Mouse (Mus musculus) urinary bladder, adult 18-20 months (tissue): ENCODE data around the gene Gpr156.

Experiments used
- DNase-seq, 2 experiments: peaks; one replicate each; pipeline ENCODE4 v3.0.0; 2022; ENCODE audit warnings: low spot score in 2 of 2, mixed read lengths in 2 of 2

The Gpr156 gene

GRCm38 (mm10) chr16:37919000-37919399 is 2.7 kb downstream of the Gpr156 start:
- DNase-seq, result no peak

GRCm38 (mm10) chr16:37920842-37921409 is 4.6 kb downstream of the Gpr156 start:
- DNase-seq, result no peak

- DNase-seq, result no peak
Observed at GRCm38 (mm10) chr16:37926087-37926486, 9.8 kb downstream of the Gpr156 start.

GRCm38 (mm10) chr16:37927117-37927516 is 10.8 kb downstream of the Gpr156 start:
- no peak for DNase-seq

- no peak for DNase-seq
Observed at GRCm38 (mm10) chr16:37929006-37929405, 12.7 kb downstream of the Gpr156 start.

- no peak for DNase-seq
Observed at GRCm38 (mm10) chr16:37929626-37930025, 13.3 kb downstream of the Gpr156 start.

GRCm38 (mm10) chr16:37934932-37935331 is 18.6 kb downstream of the Gpr156 start:
- DNase-seq, result no peak

- no peak for DNase-seq
Observed at GRCm38 (mm10) chr16:37937276-37937675, 21.0 kb downstream of the Gpr156 start.

- DNase-seq, result no peak
Observed at GRCm38 (mm10) chr16:37938125-37939081, 22.1 kb downstream of the Gpr156 start.

GRCm38 (mm10) chr16:37939082-37939863 is 23.0 kb downstream of the Gpr156 start:
- no peak for DNase-seq

- peak; percentile 42 to 66 for DNase-seq
Observed at GRCm38 (mm10) chr16:37940291-37940690, 24.0 kb downstream of the Gpr156 start.

- DNase-seq, result no peak
Observed at GRCm38 (mm10) chr16:37943701-37944100, 27.4 kb downstream of the Gpr156 start.

GRCm38 (mm10) chr16:37945031-37945796 is 28.9 kb downstream of the Gpr156 start:
- DNase-seq, result no peak

- peak; percentile 45 to 50 for DNase-seq
Observed at GRCm38 (mm10) chr16:37947160-37947559, 30.9 kb downstream of the Gpr156 start.

GRCm38 (mm10) chr16:37948365-37948764 is 32.1 kb downstream of the Gpr156 start:
- no peak for DNase-seq

- DNase-seq, result no peak
Observed at GRCm38 (mm10) chr16:37951171-37951570, 34.9 kb downstream of the Gpr156 start.

GRCm38 (mm10) chr16:37953186-37953585 is 36.9 kb downstream of the Gpr156 start:
- DNase-seq, result no peak

- DNase-seq, result no peak
Observed at GRCm38 (mm10) chr16:37953991-37954942, 38.0 kb downstream of the Gpr156 start.

- DNase-seq, result no peak
Observed at GRCm38 (mm10) chr16:37955336-37955917, 39.1 kb downstream of the Gpr156 start.
